Mouse (Mus musculus) intestine, postnatal 0 days (tissue): ENCODE data around the gene Bbs7. TPM values are rescaled to one million over a fixed set of nuclear protein-coding genes. Genes with fewer than 3 reads are reported as not detected.
"Not testable (repeated sequence)": the region's sequence is repeated elsewhere in the genome, so short reads cannot be mapped to it uniquely, and the experiment has no call there.

ENCODE experiments used
- ATAC-seq: fragments of 200-750 bp; cut with Nextera tagmentation; 2 replicates; pipeline ENCODE4 v1.8.0; 2017; ENCODE audit warnings: mild to moderate bottlenecking, moderate TSS enrichment, moderate library complexity
- H3K27ac ChIP-seq: fragments of 300-500 bp; sonication (generic); 2 replicates; pipeline ENCODE4 v1.5.1; 2014; ENCODE audit warnings: mild to moderate bottlenecking, low read depth, low read length, moderate library complexity
- H3K27me3 ChIP-seq: fragments of 300-500 bp; sonication (generic); replicated peaks from 2 replicates; pipeline ENCODE4 v1.6.1; 2014; ENCODE audit warnings: low read length, mixed read lengths; ENCODE audit not compliant: control insufficient read depth, insufficient read depth
- H3K36me3 ChIP-seq: fragments of 300-500 bp; sonication (generic); 2 replicates; pipeline ENCODE4 v1.6.1; 2014; ENCODE audit warnings: mild to moderate bottlenecking, moderate library complexity; ENCODE audit not compliant: control insufficient read depth, insufficient read depth
- H3K4me1 ChIP-seq: fragments of 300-500 bp; sonication (generic); replicated peaks from 2 replicates; pipeline ENCODE4 v1.6.1; 2014; ENCODE audit warnings: antibody characterized with exemption, low read length, mixed read lengths; ENCODE audit not compliant: control insufficient read depth, insufficient read depth
- H3K4me2 ChIP-seq: fragments of 300-500 bp; sonication (generic); replicated peaks from 2 replicates; pipeline ENCODE4 v1.6.1; 2014; ENCODE audit warnings: low read depth, mild to moderate bottlenecking, moderate library complexity
- H3K4me3 ChIP-seq: fragments of 300-500 bp; sonication (generic); 2 replicates; pipeline ENCODE4 v1.5.1; 2014; ENCODE audit warnings: low read depth, low read length
- H3K9ac ChIP-seq: fragments of 300-500 bp; sonication (generic); 2 replicates; pipeline ENCODE4 v1.6.1; 2014; ENCODE audit warnings: mild to moderate bottlenecking, low read depth, low read length
- H3K9me3 ChIP-seq: fragments of 300-500 bp; sonication (generic); 2 replicates; pipeline ENCODE4 v1.6.1; 2016; ENCODE audit warnings: mixed run types; ENCODE audit not compliant: control insufficient read depth
- CTCF ChIP-seq: sonication (generic); IDR thresholded peaks from 2 replicates; pipeline ENCODE4 v1.5.1; 2016; ENCODE audit warnings: low read depth, mild to moderate bottlenecking, control low read depth, antibody characterized with exemption, moderate library complexity
- WGBS: fragments of 180-500 bp; shearing (Covaris S2); extraction: QIAGEN DNeasy Blood & Tissue Kit; methylation state at CpG from one replicate; pipeline ENCODE4 v1.1.7; 2014; 5-methylcytosine and 5-hydroxymethylcytosine counted together
- polyA plus RNA-seq: library from polyadenylated mRNA; unstranded; fragments of >200 nt; fragmentation: Nextera tagmentation; extraction: Ambion mirVana; gene quantifications from 2 replicates; pipeline ENCODE4 v1.2.1, GENCODE M21; 2015

Bbs7 gene
- polyA plus RNA-seq, 1 experiment from 2014 or later: 4.8 TPM

GRCm38 (mm10) chr3:36599773-36600172 lies 13.5 kb downstream of the Bbs7 start:
- not testable (repeated sequence) for H3K4me1 ChIP-seq, H3K27ac ChIP-seq, H3K27me3 ChIP-seq, H3K9ac ChIP-seq, H3K4me2 ChIP-seq, H3K4me3 ChIP-seq, ATAC-seq, H3K9me3 ChIP-seq, H3K36me3 ChIP-seq
- 88% methylated on average over 8 of the region's 9 CpGs for WGBS
- peak; percentile 41 for TF ChIP-seq CTCF

DNA sequence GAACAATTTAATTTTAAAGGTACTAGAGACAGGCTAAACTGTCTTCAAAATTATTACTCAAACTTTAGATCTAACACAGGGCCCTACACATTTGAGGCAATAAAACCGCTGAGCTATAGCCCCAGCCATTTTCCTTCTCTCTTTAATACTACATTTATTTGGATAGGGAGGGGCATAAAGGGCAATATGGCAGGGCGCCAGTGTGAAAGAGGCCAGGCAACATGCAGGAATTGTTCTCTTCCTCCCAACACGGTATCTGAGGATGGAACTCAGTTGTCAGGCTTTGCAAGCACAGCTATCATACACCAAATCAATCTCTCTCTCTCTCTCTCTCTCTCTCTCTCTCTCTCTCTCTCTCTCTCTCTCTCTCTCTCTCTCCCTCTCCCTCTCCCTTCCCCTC lies 14.5 kb downstream of the Bbs7 start:
- Histone ChIP-seq H3K4me2 (no peak overlapping the region), H3K9ac (no peak overlapping the region), H3K9me3 (no peaks in the 10 kb centered on the region), H3K4me3 (no peak overlapping the region), H3K36me3 (no peaks in the 10 kb centered on the region), H3K27ac (no peak overlapping the region), H3K4me1 (no peaks in the 10 kb centered on the region; the same call in 1 of the 2 replicates), H3K27me3 (no peaks in the 10 kb centered on the region)
- 33% methylated on average over 3 of the region's 3 CpGs for WGBS
- TF ChIP-seq CTCF: no peak
- no peak for ATAC-seq

DNA sequence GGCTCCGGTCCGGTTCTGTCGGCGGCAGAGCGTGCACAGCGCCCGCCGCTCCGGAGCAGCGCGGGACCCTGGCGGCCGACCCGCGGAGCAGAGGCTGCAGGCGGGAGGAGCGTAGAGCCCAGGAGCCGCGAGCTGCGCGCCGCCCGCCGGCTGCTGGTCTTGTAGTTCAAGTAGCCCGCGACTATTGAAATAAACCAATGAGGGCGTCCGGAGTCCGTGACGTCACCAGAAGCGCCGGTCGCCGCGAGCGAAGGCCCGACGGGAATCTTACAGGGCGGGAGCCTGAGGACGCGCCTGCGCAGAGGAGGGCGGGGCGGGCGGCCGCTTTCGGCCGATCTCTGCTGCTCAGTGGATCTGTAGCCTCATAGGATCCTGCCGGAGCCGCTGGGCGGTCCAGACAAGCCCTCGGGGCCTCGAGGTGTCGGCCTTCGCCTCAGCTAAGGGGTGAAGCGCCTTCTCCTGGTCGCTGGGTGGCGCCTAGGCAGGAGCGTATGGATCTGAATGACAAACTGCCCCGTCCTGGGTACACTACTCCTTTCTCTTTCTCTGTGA lies 41.4 kb downstream of the Bbs7 start, which contains the start of gene Ccna2:
TSS of gene Ccna2 (minus strand) at position 324 of the 552 bp plus-strand sequence.
- H3K4me3 ChIP-seq: peak within 1 kb of the TSS; percentile 97
- no peaks in the 10 kb centered on the region for H3K27me3 ChIP-seq
- under 1% methylated on average over 53 of the region's 60 CpGs for WGBS
- no peaks in the 10 kb centered on the region for H3K4me1 ChIP-seq
- H3K9ac ChIP-seq: peak within 1 kb of the TSS; percentile 75
- ATAC-seq: peak; percentile 100
- H3K4me2 ChIP-seq: peak within 1 kb of the TSS; percentile 98
- peak within 1 kb of the TSS; percentile 41; the same call in 1 of the 2 replicates for H3K27ac ChIP-seq
- TF ChIP-seq CTCF: peak; percentile 85
- H3K36me3 ChIP-seq: peaks cover 16% of the 10 kb centered on the region
- H3K9me3 ChIP-seq: no peaks in the 10 kb centered on the region

DNA sequence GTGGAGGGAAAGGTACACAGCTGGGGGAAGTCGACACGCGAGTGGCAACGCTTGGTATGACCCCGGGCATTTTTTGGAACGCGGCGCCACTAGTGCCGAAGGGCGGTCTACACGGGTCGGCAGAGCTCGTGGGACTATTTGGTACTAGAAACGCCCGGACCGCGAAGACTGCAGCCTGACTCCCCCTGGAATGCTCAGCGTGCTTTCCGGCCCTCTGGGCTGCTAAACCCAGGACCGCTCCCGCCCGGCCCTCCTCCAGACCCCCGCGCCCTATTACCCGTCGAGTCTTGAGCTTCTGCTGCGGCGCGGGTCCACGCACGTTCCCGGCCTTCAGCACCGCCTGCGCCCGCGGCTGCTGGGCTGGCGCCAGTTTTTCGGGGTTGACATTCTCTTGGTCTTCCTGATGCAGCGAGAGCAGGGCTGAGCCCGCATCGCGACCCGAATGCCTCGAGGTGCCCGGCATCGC lies 41.9 kb downstream of the Bbs7 start:
- Histone ChIP-seq H3K27ac (peak overlapping the region; percentile 35; the same call in 1 of the 2 replicates), H3K9ac (peak overlapping the region; percentile 75), H3K9me3 (no peaks in the 10 kb centered on the region), H3K4me1 (no peaks in the 10 kb centered on the region), H3K4me2 (peak overlapping the region; percentile 98), H3K4me3 (peak overlapping the region; percentile 97), H3K27me3 (no peaks in the 10 kb centered on the region), H3K36me3 (peaks cover 21% of the 10 kb centered on the region)
- TF ChIP-seq CTCF: no peak
- WGBS: under 1% methylated on average over 39 of the region's 46 CpGs
- no peak; the same call in 1 of the 2 replicates for ATAC-seq

GRCm38 (mm10) chr3:36569836-36570235 lies 43.4 kb downstream of the Bbs7 start:
- H3K4me3 ChIP-seq: peak overlapping the region; percentile 97
- TF ChIP-seq CTCF: no peak
- no peak for ATAC-seq
- H3K9me3 ChIP-seq: no peaks in the 10 kb centered on the region
- H3K27ac ChIP-seq: no peak overlapping the region
- peaks cover 35% of the 10 kb centered on the region for H3K36me3 ChIP-seq
- no peaks in the 10 kb centered on the region for H3K27me3 ChIP-seq
- H3K4me1 ChIP-seq: no peaks in the 10 kb centered on the region
- H3K4me2 ChIP-seq: peak overlapping the region; percentile 98
- WGBS: 81% methylated on average over 5 of the region's 5 CpGs
- H3K9ac ChIP-seq: no peak overlapping the region

- no peaks in the 10 kb centered on the region for H3K9me3 ChIP-seq
- no peak overlapping the region for H3K4me3 ChIP-seq
- no peak for TF ChIP-seq CTCF
- WGBS: 82% methylated on average over 3 of the region's 3 CpGs
- no peaks in the 10 kb centered on the region for H3K27me3 ChIP-seq
- no peak for ATAC-seq
- H3K4me2 ChIP-seq: no peak overlapping the region
- no peaks in the 10 kb centered on the region for H3K4me1 ChIP-seq
- H3K9ac ChIP-seq: no peak overlapping the region
- no peak overlapping the region for H3K27ac ChIP-seq
- H3K36me3 ChIP-seq: peaks cover 86% of the 10 kb centered on the region
Observed at GRCm38 (mm10) chr3:36563666-36564065, 49.6 kb downstream of the Bbs7 start.

- Histone ChIP-seq H3K4me1 (no peaks in the 10 kb centered on the region), H3K27me3 (no peaks in the 10 kb centered on the region), H3K36me3 (peaks cover 82% of the 10 kb centered on the region), H3K9ac (no peak overlapping the region), H3K9me3 (no peaks in the 10 kb centered on the region), H3K27ac (no peak overlapping the region), H3K4me2 (no peak overlapping the region), H3K4me3 (no peak overlapping the region)
- no peak for TF ChIP-seq CTCF
- 72% methylated on average over 4 of the region's 4 CpGs for WGBS
- ATAC-seq: no peak
Observed at GRCm38 (mm10) chr3:36559606-36560005, 53.7 kb downstream of the Bbs7 start.
